Mouse (Mus musculus) E14TG2a.4 (cell line): Measurements from ENCODE around the gene Shisal1.

Experiments
- H3K27me3 ChIP-seq: 2 replicates; pipeline ENCODE4 v1.6.1; 2014; ENCODE audit warnings: low read length, control low read depth; ENCODE audit not compliant: insufficient read depth
- H3K36me3 ChIP-seq: 2 replicates; pipeline ENCODE4 v1.6.1; 2014; ENCODE audit warnings: low read length, control low read depth; ENCODE audit not compliant: insufficient read depth
- H3K4me1 ChIP-seq: replicated peaks from 2 replicates; pipeline ENCODE4 v1.6.1; 2014; ENCODE audit warnings: low read depth, low read length, control low read depth
- H3K4me3 ChIP-seq: replicated peaks from 2 replicates; pipeline ENCODE4 v1.5.1; 2014; ENCODE audit warnings: mild to moderate bottlenecking, low read length
- H3K9me3 ChIP-seq: 2 replicates; pipeline ENCODE4 v1.6.1; 2014; ENCODE audit warnings: low read length, control low read depth
- CTCF ChIP-seq: conservative IDR thresholded peaks from 2 replicates; pipeline ENCODE4 v1.5.1; 2014; ENCODE audit warnings: low read length
- NANOG ChIP-seq: IDR thresholded peaks from 2 replicates; pipeline ENCODE4 v1.6.1; 2014; ENCODE audit warnings: borderline replicate concordance, low read length, mixed read lengths
- POU5F1 ChIP-seq: IDR thresholded peaks from 2 replicates; pipeline ENCODE4 v1.6.1; 2014; ENCODE audit warnings: low read length, borderline replicate concordance

The Shisal1 gene

GRCm38 (mm10) chr15:84397663-84398169 is 49.2 kb downstream of the Shisal1 start:
- Histone ChIP-seq H3K4me1 (peaks cover 30% of the 10 kb centered on the region), H3K4me3 (no peak overlapping the region), H3K27me3 (no peaks in the 10 kb centered on the region; the same call in 1 of the 2 replicates), H3K36me3 (no peaks in the 10 kb centered on the region), H3K9me3 (no peaks in the 10 kb centered on the region)
- TF ChIP-seq CTCF (no peak), POU5F1 (no peak), NANOG (no peak)

- H3K9me3 ChIP-seq = no peaks in the 10 kb centered on the region
- H3K4me1 ChIP-seq = peaks cover 13% of the 10 kb centered on the region
- no peak overlapping the region for H3K4me3 ChIP-seq
- TF ChIP-seq NANOG (no peak), CTCF (no peak), POU5F1 (no peak)
- H3K27me3 ChIP-seq = no peaks in the 10 kb centered on the region; the same call in 1 of the 2 replicates
- H3K36me3 ChIP-seq = no peaks in the 10 kb centered on the region
These were observed 51.4 kb downstream of the Shisal1 start for GRCm38 (mm10) chr15:84395341-84396067.

GRCm38 (mm10) chr15:84393341-84393740 is 53.6 kb downstream of the Shisal1 start:
- Histone ChIP-seq H3K27me3 (no peaks in the 10 kb centered on the region; the same call in 1 of the 2 replicates), H3K4me3 (no peak overlapping the region), H3K4me1 (peaks cover 14% of the 10 kb centered on the region), H3K36me3 (no peaks in the 10 kb centered on the region), H3K9me3 (no peaks in the 10 kb centered on the region)
- TF ChIP-seq CTCF (peak; percentile 66), NANOG (no peak)

- H3K9me3 ChIP-seq = no peaks in the 10 kb centered on the region
- TF ChIP-seq POU5F1 (no peak), NANOG (no peak), CTCF (no peak)
- H3K36me3 ChIP-seq = no peaks in the 10 kb centered on the region
- no peak overlapping the region for H3K4me3 ChIP-seq
- no peaks in the 10 kb centered on the region; the same call in 1 of the 2 replicates for H3K27me3 ChIP-seq
- H3K4me1 ChIP-seq = peaks cover 14% of the 10 kb centered on the region
These were observed 54.1 kb downstream of the Shisal1 start for GRCm38 (mm10) chr15:84392840-84393239.

GRCm38 (mm10) chr15:84392131-84392530 is 54.8 kb downstream of the Shisal1 start:
- Histone ChIP-seq H3K4me3 (no peak overlapping the region), H3K36me3 (no peaks in the 10 kb centered on the region), H3K4me1 (peaks cover 14% of the 10 kb centered on the region), H3K27me3 (no peaks in the 10 kb centered on the region; the same call in 1 of the 2 replicates), H3K9me3 (0 out of 2 replicates have a peak, but pooled peaks cover 5% of the 10 kb centered on the region)
- TF ChIP-seq NANOG (no peak), CTCF (no peak), POU5F1 (no peak)

GRCm38 (mm10) chr15:84388698-84389131 is 58.2 kb downstream of the Shisal1 start:
- no peaks in the 10 kb centered on the region for H3K36me3 ChIP-seq
- H3K9me3 ChIP-seq = 0 out of 2 replicates have a peak, but pooled peaks cover 8% of the 10 kb centered on the region
- TF ChIP-seq NANOG = no peak
- no peak for TF ChIP-seq CTCF
- TF ChIP-seq POU5F1 = no peak
- no peak overlapping the region for H3K4me3 ChIP-seq
- H3K27me3 ChIP-seq = no peaks in the 10 kb centered on the region; the same call in 1 of the 2 replicates
- peaks cover 11% of the 10 kb centered on the region for H3K4me1 ChIP-seq

GRCm38 (mm10) chr15:84385995-84386565 is 60.8 kb downstream of the Shisal1 start:
- H3K4me1 ChIP-seq = 0 out of 2 replicates have a peak, but pooled peaks cover 5% of the 10 kb centered on the region
- no peak overlapping the region for H3K4me3 ChIP-seq
- no peaks in the 10 kb centered on the region for H3K36me3 ChIP-seq
- H3K27me3 ChIP-seq = peaks cover 3% of the 10 kb centered on the region
- 0 out of 2 replicates have a peak, but pooled peaks cover 8% of the 10 kb centered on the region for H3K9me3 ChIP-seq
- TF ChIP-seq NANOG = no peak
- no peak for TF ChIP-seq POU5F1
- TF ChIP-seq CTCF = no peak

GRCm38 (mm10) chr15:84384066-84384465 is 62.8 kb downstream of the Shisal1 start:
- TF ChIP-seq CTCF = no peak
- no peak for TF ChIP-seq NANOG
- no peak for TF ChIP-seq POU5F1
- H3K9me3 ChIP-seq = 0 out of 2 replicates have a peak, but pooled peaks cover 8% of the 10 kb centered on the region
- no peak overlapping the region for H3K4me3 ChIP-seq
- 0 out of 2 replicates have a peak, but pooled peaks cover 4% of the 10 kb centered on the region for H3K4me1 ChIP-seq
- H3K36me3 ChIP-seq = no peaks in the 10 kb centered on the region
- peaks cover 3% of the 10 kb centered on the region for H3K27me3 ChIP-seq
